Mouse (Mus musculus): Measurements from ENCODE around the gene Rasip1.
A peak's percentile ranks its signal among the peaks of the same experiment; 100 is the strongest.
"Not testable (repeated sequence)": the region's sequence is repeated elsewhere in the genome, so short reads cannot be mapped to it uniquely, and the experiment has no call there.

The Rasip1 gene

GRCm38 (mm10) chr7:45644872-45645590 lies 17.7 kb downstream of the Rasip1 start:
- DNase-seq (ENCODE audit: low spot score) = no peak

- no peak for DNase-seq (ENCODE audit: low spot score)
Observed at GRCm38 (mm10) chr7:45645591-45645971, 18.3 kb downstream of the Rasip1 start.

GRCm38 (mm10) chr7:45646671-45647070 lies 19.4 kb downstream of the Rasip1 start:
- DNase-seq (ENCODE audit: low spot score) = no peak

GRCm38 (mm10) chr7:45649351-45649750 lies 22.1 kb downstream of the Rasip1 start:
- DNase-seq (ENCODE audit: low spot score) = no peak

GRCm38 (mm10) chr7:45650484-45650883 lies 23.2 kb downstream of the Rasip1 start:
- not testable (repeated sequence) for DNase-seq (ENCODE audit: low spot score)

- no peak for DNase-seq (ENCODE audit: low spot score)
Observed at GRCm38 (mm10) chr7:45654424-45655047, 27.2 kb downstream of the Rasip1 start.

GRCm38 (mm10) chr7:45660746-45661478 lies 33.6 kb downstream of the Rasip1 start:
- no peak for DNase-seq (ENCODE audit: low spot score)

- DNase-seq (ENCODE audit: low spot score) = not testable (repeated sequence)
Observed at GRCm38 (mm10) chr7:45661702-45662101, 34.4 kb downstream of the Rasip1 start.

GRCm38 (mm10) chr7:45665303-45666138 lies 38.2 kb downstream of the Rasip1 start:
- DNase-seq (ENCODE audit: low spot score) = no peak

- no peak for DNase-seq (ENCODE audit: low spot score)
Observed at GRCm38 (mm10) chr7:45666161-45666560, 38.9 kb downstream of the Rasip1 start, which contains the start of gene Fut2. Gene Fut2, minus strand, starts transcription at chr7:45666394.

- DNase-seq (ENCODE audit: low spot score) = no peak
Observed at GRCm38 (mm10) chr7:45667761-45668160, 40.5 kb downstream of the Rasip1 start.

GRCm38 (mm10) chr7:45668921-45669320 lies 41.6 kb downstream of the Rasip1 start:
- DNase-seq (ENCODE audit: low spot score) = no peak

GRCm38 (mm10) chr7:45677627-45678295 lies 50.5 kb downstream of the Rasip1 start:
- DNase-seq (ENCODE audit: low spot score) = no peak

- DNase-seq (ENCODE audit: low spot score) = no peak
Observed at GRCm38 (mm10) chr7:45678513-45678912, 51.2 kb downstream of the Rasip1 start.

- no peak for DNase-seq (ENCODE audit: low spot score)
Observed at GRCm38 (mm10) chr7:45679966-45680621, 52.8 kb downstream of the Rasip1 start.

GRCm38 (mm10) chr7:45681046-45681736 lies 53.9 kb downstream of the Rasip1 start:
- no peak for DNase-seq (ENCODE audit: low spot score)

GRCm38 (mm10) chr7:45682144-45683126 lies 55.1 kb downstream of the Rasip1 start:
- peak; percentile 89 for DNase-seq (ENCODE audit: low spot score)

- DNase-seq (ENCODE audit: low spot score) = no peak
Observed at GRCm38 (mm10) chr7:45683396-45684050, 56.2 kb downstream of the Rasip1 start, which contains the start of gene Ntn5. Gene Ntn5, plus strand, starts transcription at chr7:45684022.
